Mouse (Mus musculus): Measurements from ENCODE around the gene Krt16. TPM values are rescaled to one million over a fixed set of nuclear protein-coding genes. Genes with fewer than 3 reads are reported as not detected.

Krt16 gene
- not detected in 2 replicates for polyA plus RNA-seq (2011; ENCODE audit: insufficient read length, low read depth, missing spikeins)

GRCm38 (mm10) chr11:100248852-100249465 lies at the start of gene Krt16:
Gene Krt16, minus strand, starts transcription at chr11:100248902.
- TF ChIP-seq CTCF (IDR thresholded peaks at IDR 0.05; ENCODE audit: borderline replicate concordance, insufficient read depth, low read length) (no peak), POLR2A (IDR thresholded peaks at IDR 0.05; ENCODE audit: low read depth, low read length) (no peak)
- H3K4me3 ChIP-seq (ENCODE audit: insufficient read depth, low read length): no peak within 1 kb of the TSS
- H3K4me1 ChIP-seq (ENCODE audit: control insufficient read depth, insufficient read depth, low read length): no peaks in the 10 kb centered on the region
- no peak within 1 kb of the TSS for H3K27ac ChIP-seq (ENCODE audit: insufficient read depth, low read length)

DNA sequence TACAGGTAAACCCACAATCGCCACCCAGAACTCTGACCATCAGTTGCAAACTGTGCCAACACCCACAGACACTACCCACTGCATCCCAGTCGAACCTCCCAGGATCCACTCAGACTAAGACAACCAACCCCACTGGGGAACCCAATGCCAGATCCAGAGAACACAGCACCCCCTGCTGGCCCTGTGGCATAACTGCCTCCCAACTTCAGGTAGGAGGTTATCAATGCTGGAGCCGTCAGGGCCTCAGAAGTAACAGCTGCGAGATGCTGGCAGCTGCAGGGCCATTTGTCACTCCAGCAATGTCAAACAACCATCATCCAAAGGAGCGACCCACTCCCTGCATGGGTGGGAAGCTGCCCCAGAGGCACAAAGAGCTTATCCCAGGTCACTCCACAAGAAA lies 49.1 kb upstream of the Krt16 start:
- Histone ChIP-seq H3K4me1 (ENCODE audit: control insufficient read depth, insufficient read depth, low read length) (peaks cover 3% of the 10 kb centered on the region), H3K4me3 (ENCODE audit: insufficient read depth, low read length) (no peak overlapping the region), H3K27ac (ENCODE audit: insufficient read depth, low read length) (no peak overlapping the region)
- no peak for TF ChIP-seq POLR2A (IDR thresholded peaks at IDR 0.05; ENCODE audit: low read depth, low read length)
- TF ChIP-seq CTCF (IDR thresholded peaks at IDR 0.05; ENCODE audit: borderline replicate concordance, insufficient read depth, low read length): peak; percentile 29; the same call in 1 of the 2 replicates

- TF ChIP-seq POLR2A (IDR thresholded peaks at IDR 0.05; ENCODE audit: low read depth, low read length): no peak
- peak; percentile 100 for TF ChIP-seq CTCF (IDR thresholded peaks at IDR 0.05; ENCODE audit: borderline replicate concordance, insufficient read depth, low read length)
Observed at GRCm38 (mm10) chr11:100295308-100295707, 46.6 kb upstream of the Krt16 start.

DNA sequence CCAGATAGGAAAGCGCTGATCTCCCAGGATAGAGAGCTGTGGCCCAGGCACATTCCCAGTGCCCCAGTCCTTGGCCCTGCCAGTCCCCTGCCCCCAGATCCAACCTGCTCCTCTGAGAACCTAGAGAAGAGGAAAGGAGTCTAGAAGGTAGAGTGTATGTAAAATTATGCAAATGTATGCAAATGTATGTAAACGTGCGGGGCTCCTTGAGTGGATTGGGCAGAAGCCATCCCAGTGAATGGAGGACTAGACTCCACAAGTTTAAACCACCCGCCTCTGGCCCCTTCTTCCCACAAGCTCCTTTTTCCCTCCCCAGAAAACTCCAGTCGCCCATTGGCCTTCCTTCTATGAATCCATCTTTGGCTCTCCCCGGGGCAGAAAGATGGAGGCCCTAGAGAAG lies 44.2 kb upstream of the Krt16 start:
- no peaks in the 10 kb centered on the region; the same call in 1 of the 2 replicates for H3K4me1 ChIP-seq (ENCODE audit: control insufficient read depth, insufficient read depth, low read length)
- H3K27ac ChIP-seq (ENCODE audit: insufficient read depth, low read length): no peak overlapping the region
- TF ChIP-seq POLR2A (IDR thresholded peaks at IDR 0.05; ENCODE audit: low read depth, low read length): no peak
- TF ChIP-seq CTCF (IDR thresholded peaks at IDR 0.05; ENCODE audit: borderline replicate concordance, insufficient read depth, low read length): no peak
- H3K4me3 ChIP-seq (ENCODE audit: insufficient read depth, low read length): no peak overlapping the region

More at GRCm38 (mm10) chr11:100295308-100295707, 46.6 kb upstream of the Krt16 start:
- Histone ChIP-seq H3K4me3 (ENCODE audit: insufficient read depth, low read length) (no peak overlapping the region), H3K27ac (ENCODE audit: insufficient read depth, low read length) (no peak overlapping the region), H3K4me1 (ENCODE audit: control insufficient read depth, insufficient read depth, low read length) (peaks cover 3% of the 10 kb centered on the region)

DNA sequence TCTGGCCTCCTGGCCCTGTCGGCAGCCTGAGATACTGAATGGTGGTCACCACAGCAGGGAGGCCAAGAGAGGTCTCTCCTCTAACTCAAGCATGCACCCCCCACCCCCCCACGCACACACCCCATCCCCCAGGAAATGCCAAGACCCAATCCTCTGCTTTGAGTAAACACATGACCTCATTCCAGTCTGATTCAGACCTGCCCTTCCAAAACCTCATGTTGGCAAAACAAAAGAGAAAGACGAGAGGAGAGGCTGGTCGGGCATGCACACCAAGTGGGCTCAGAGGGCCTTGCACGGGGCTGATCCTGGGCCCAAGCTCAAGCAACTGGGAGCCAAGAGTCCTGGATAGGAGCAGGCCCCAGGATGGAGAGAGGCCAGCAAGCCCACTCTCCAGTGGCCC lies 41.5 kb upstream of the Krt16 start:
- no peak overlapping the region for H3K4me3 ChIP-seq (ENCODE audit: insufficient read depth, low read length)
- TF ChIP-seq CTCF (IDR thresholded peaks at IDR 0.05; ENCODE audit: borderline replicate concordance, insufficient read depth, low read length): no peak
- TF ChIP-seq POLR2A (IDR thresholded peaks at IDR 0.05; ENCODE audit: low read depth, low read length): no peak
- peak overlapping the region; percentile 34 for H3K27ac ChIP-seq (ENCODE audit: insufficient read depth, low read length)
- H3K4me1 ChIP-seq (ENCODE audit: control insufficient read depth, insufficient read depth, low read length): peaks cover 4% of the 10 kb centered on the region

DNA sequence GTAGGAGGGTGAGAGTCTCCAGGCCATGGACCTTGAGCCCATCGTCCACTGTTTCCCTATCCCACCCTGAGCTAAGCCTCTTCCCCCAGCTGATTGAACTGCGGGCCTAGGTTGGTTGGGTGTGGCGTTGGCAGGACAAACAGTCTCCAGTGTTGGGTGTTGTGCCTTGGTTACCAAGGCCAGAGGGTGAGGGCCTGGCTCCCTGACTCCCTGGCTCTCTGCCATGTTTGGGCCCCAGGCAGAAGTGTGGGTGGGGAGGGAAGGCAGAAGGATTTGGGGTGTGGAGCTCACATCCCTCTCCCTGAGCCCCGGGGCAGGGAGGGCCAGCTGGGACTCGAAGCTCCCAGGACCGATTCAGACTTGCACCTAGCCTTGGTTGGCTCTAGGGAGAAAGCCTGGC lies 40.2 kb upstream of the Krt16 start:
- no peak overlapping the region for H3K27ac ChIP-seq (ENCODE audit: insufficient read depth, low read length)
- TF ChIP-seq POLR2A (IDR thresholded peaks at IDR 0.05; ENCODE audit: low read depth, low read length): no peak
- TF ChIP-seq CTCF (IDR thresholded peaks at IDR 0.05; ENCODE audit: borderline replicate concordance, insufficient read depth, low read length): no peak
- peaks cover 4% of the 10 kb centered on the region for H3K4me1 ChIP-seq (ENCODE audit: control insufficient read depth, insufficient read depth, low read length)

GRCm38 (mm10) chr11:100287024-100287423 lies 38.3 kb upstream of the Krt16 start:
- peaks cover 4% of the 10 kb centered on the region for H3K4me1 ChIP-seq (ENCODE audit: control insufficient read depth, insufficient read depth, low read length)
- H3K4me3 ChIP-seq (ENCODE audit: insufficient read depth, low read length): no peak overlapping the region
- no peak overlapping the region for H3K27ac ChIP-seq (ENCODE audit: insufficient read depth, low read length)
- TF ChIP-seq CTCF (IDR thresholded peaks at IDR 0.05; ENCODE audit: borderline replicate concordance, insufficient read depth, low read length) (no peak), POLR2A (IDR thresholded peaks at IDR 0.05; ENCODE audit: low read depth, low read length) (no peak)

More for the DNA sequence above, 40.2 kb upstream of the Krt16 start:
- H3K4me3 ChIP-seq (ENCODE audit: insufficient read depth, low read length): no peak overlapping the region

GRCm38 (mm10) chr11:100284988-100285387 lies 36.3 kb upstream of the Krt16 start:
- TF ChIP-seq POLR2A (IDR thresholded peaks at IDR 0.05; ENCODE audit: low read depth, low read length) (no peak), CTCF (IDR thresholded peaks at IDR 0.05; ENCODE audit: borderline replicate concordance, insufficient read depth, low read length) (no peak)
- Histone ChIP-seq H3K4me1 (ENCODE audit: control insufficient read depth, insufficient read depth, low read length) (peaks cover 4% of the 10 kb centered on the region; the same call in 1 of the 2 replicates), H3K27ac (ENCODE audit: insufficient read depth, low read length) (no peak overlapping the region), H3K4me3 (ENCODE audit: insufficient read depth, low read length) (no peak overlapping the region)

DNA sequence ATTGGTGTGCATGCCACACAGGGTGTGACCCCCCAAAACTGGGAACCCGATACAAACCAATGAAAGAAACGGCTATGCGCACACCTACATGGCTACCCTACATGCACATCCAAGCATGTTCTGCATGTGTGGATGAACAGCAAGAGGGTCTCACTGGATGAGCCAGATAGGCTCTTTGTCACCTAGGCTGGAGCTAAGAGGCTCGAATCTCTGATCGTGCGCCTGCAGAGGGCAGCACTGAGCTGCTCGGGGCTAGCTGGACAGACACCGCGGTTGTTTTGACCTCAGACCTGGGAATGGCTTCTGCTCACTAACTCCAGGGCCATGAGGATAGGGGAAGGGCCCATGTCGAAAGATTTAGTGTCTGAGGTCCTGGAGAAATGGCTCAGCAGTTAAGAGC lies 33.8 kb upstream of the Krt16 start:
- H3K4me3 ChIP-seq (ENCODE audit: insufficient read depth, low read length): no peak overlapping the region
- TF ChIP-seq CTCF (IDR thresholded peaks at IDR 0.05; ENCODE audit: borderline replicate concordance, insufficient read depth, low read length): peak; percentile 89
- no peak for TF ChIP-seq POLR2A (IDR thresholded peaks at IDR 0.05; ENCODE audit: low read depth, low read length)
- H3K4me1 ChIP-seq (ENCODE audit: control insufficient read depth, insufficient read depth, low read length): peaks cover 4% of the 10 kb centered on the region; the same call in 1 of the 2 replicates
- H3K27ac ChIP-seq (ENCODE audit: insufficient read depth, low read length): no peak overlapping the region

Measured in embryonic fibroblast, embryonic 13.5 days (primary cell).